Mouse (Mus musculus) liver, postnatal 0 days (tissue): ENCODE measurements around the gene Hoxb4. TPM values are rescaled to one million over a fixed set of nuclear protein-coding genes. Genes with fewer than 3 reads are reported as not detected.

ENCODE experiments used
- ATAC-seq: fragments of 200-750 bp; cut with Nextera tagmentation; 2 replicates; pipeline ENCODE4 v1.8.0; 2017; ENCODE audit warnings: mild to moderate bottlenecking, moderate library complexity
- DNase-seq: peaks from one replicate; pipeline ENCODE4 v3.0.0-alpha.2; 2016
- H3K27ac ChIP-seq: fragments of 300-500 bp; sonication (generic); 2 replicates; pipeline ENCODE4 v1.5.1; 2014; ENCODE audit warnings: antibody characterized with exemption, moderate library complexity, mild to moderate bottlenecking, low read depth
- H3K27me3 ChIP-seq: fragments of 300-500 bp; sonication (generic); 2 replicates; pipeline ENCODE4 v1.6.1; 2014; ENCODE audit warnings: low read length, control low read depth, mixed read lengths; ENCODE audit not compliant: insufficient read depth
- H3K36me3 ChIP-seq: fragments of 300-500 bp; sonication (generic); replicated peaks from 2 replicates; pipeline ENCODE4 v1.6.1; 2014; ENCODE audit warnings: mild to moderate bottlenecking, control low read depth, low read length, moderate library complexity, mixed read lengths; ENCODE audit not compliant: insufficient read depth
- H3K4me1 ChIP-seq: fragments of 300-500 bp; sonication (generic); 2 replicates; pipeline ENCODE4 v1.6.1; 2014; ENCODE audit warnings: antibody characterized with exemption, mild to moderate bottlenecking, control low read depth; ENCODE audit not compliant: insufficient read depth
- H3K4me2 ChIP-seq: fragments of 300-500 bp; sonication (generic); 2 replicates; pipeline ENCODE4 v1.6.1; 2014; ENCODE audit warnings: low read depth, mild to moderate bottlenecking, low read length, moderate library complexity, mixed read lengths
- H3K4me3 ChIP-seq: fragments of 300-500 bp; sonication (generic); 2 replicates; pipeline ENCODE4 v1.5.1; 2014; ENCODE audit warnings: low read depth, low read length
- H3K9ac ChIP-seq: fragments of 300-500 bp; sonication (generic); replicated peaks from 2 replicates; pipeline ENCODE4 v1.6.1; 2014; ENCODE audit warnings: mild to moderate bottlenecking, moderate library complexity
- H3K9me3 ChIP-seq: fragments of 300-500 bp; sonication (generic); 2 replicates; pipeline ENCODE4 v1.6.1; 2016; ENCODE audit warnings: mild to moderate bottlenecking, control low read depth, low read length, mixed read lengths
- CTCF ChIP-seq: sonication (generic); IDR thresholded peaks from 2 replicates; pipeline ENCODE4 v1.5.1; 2016; ENCODE audit warnings: antibody characterized with exemption, low read depth
- EP300 ChIP-seq: IDR thresholded peaks from 2 replicates; pipeline ENCODE4 v1.6.1; 2016; ENCODE audit warnings: antibody characterized with exemption, low read depth, mild to moderate bottlenecking
- WGBS: fragments of 180-500 bp; shearing (Covaris S2); extraction: QIAGEN DNeasy Blood & Tissue Kit; methylation state at CpG from one replicate; pipeline ENCODE4 v1.1.7; 2014; ENCODE audit not compliant: insufficient replicate concordance; 5-methylcytosine and 5-hydroxymethylcytosine counted together
- microRNA counts: library from miRNA; unstranded; fragments of <30 nt; microRNA quantifications from one replicate; lab custom pipeline; 2015
- microRNA-seq: library from miRNA; unstranded; fragments of <30 nt; microRNA quantifications from one replicate; pipeline ENCODE4, GENCODE M21; 2016
- polyA plus RNA-seq: library from polyadenylated mRNA; unstranded; fragments of >200 nt; fragmentation: Nextera tagmentation; extraction: Ambion mirVana; gene quantifications from 2 replicates; pipeline ENCODE4 v1.2.1, GENCODE M21; 2015

Hoxb4 gene
- polyA plus RNA-seq, 1 experiment from 2014 or later: 0.27 TPM

GRCm38 (mm10) chr11:96368686-96369085 lies 50.6 kb downstream of the Hoxb4 start:
- no peak overlapping the region for H3K27ac ChIP-seq
- no peak for ATAC-seq
- H3K27me3 ChIP-seq: peaks cover 66% of the 10 kb centered on the region
- H3K4me1 ChIP-seq: no peaks in the 10 kb centered on the region
- DNase-seq: no peak
- no peaks in the 10 kb centered on the region for H3K36me3 ChIP-seq
- H3K9ac ChIP-seq: no peak overlapping the region
- TF ChIP-seq CTCF: no peak
- no peak for TF ChIP-seq EP300
- no peak overlapping the region for H3K4me3 ChIP-seq
- no peak overlapping the region for H3K4me2 ChIP-seq
- 46% methylated on average over 5 of the region's 5 CpGs for WGBS
- no peaks in the 10 kb centered on the region for H3K9me3 ChIP-seq

- Histone ChIP-seq H3K36me3 (no peaks in the 10 kb centered on the region), H3K9ac (no peak overlapping the region), H3K4me1 (no peaks in the 10 kb centered on the region), H3K4me2 (no peak overlapping the region), H3K27me3 (peaks cover 66% of the 10 kb centered on the region), H3K27ac (no peak overlapping the region), H3K4me3 (no peak overlapping the region), H3K9me3 (no peaks in the 10 kb centered on the region)
- TF ChIP-seq CTCF (no peak), EP300 (no peak)
- DNase-seq: no peak
- no peak for ATAC-seq
- WGBS: 40% methylated on average over 7 of the region's 7 CpGs
These were observed 51.1 kb downstream of the Hoxb4 start for GRCm38 (mm10) chr11:96369140-96369539.

MicroRNAs within 50 kb of the gene (microRNA counts, 519-probe panel; counts per million panel counts)
- 4,464 counts per million, percentile 51 among the panel's probes with 10 or more counts for microRNA mmu-miR-10a (lab: Ali Mortazavi, UCI)

Small RNAs within 50 kb of the gene (microRNA-seq; reads per million reads assigned to microRNA genes)
- 6,191 reads per million, percentile 89 among the genes with 10 or more reads in this experiment for gene Mir10a

Other genes starting within 250 kb of the Hoxb4 start
- 781 and 849 TPM in 2 replicates for gene Atp5g1, start 242.6 kb upstream of the Hoxb4 start, polyA plus RNA-seq
- gene Calcoco2, start 206.3 kb upstream of the Hoxb4 start, polyA plus RNA-seq: not detected in 2 replicates
- not detected in 2 replicates for gene Ttll6, start 184.5 kb upstream of the Hoxb4 start, polyA plus RNA-seq
- gene Hoxb13, start 124.0 kb upstream of the Hoxb4 start, polyA plus RNA-seq: not detected in 2 replicates
- gene Hoxb9, start 46.8 kb upstream of the Hoxb4 start, polyA plus RNA-seq: not detected in 2 replicates
- not detected in 2 replicates for gene Hoxb8, start 36.4 kb upstream of the Hoxb4 start, polyA plus RNA-seq
- 0.27 and 0.51 TPM in 2 replicates for gene Hoxb7, start 31.6 kb upstream of the Hoxb4 start, polyA plus RNA-seq
- not detected in 2 replicates for gene Hoxb6, start 25.8 kb upstream of the Hoxb4 start, polyA plus RNA-seq
- gene Hoxb5, start 14.9 kb upstream of the Hoxb4 start, polyA plus RNA-seq: 0.75 and 0.91 TPM in 2 replicates
- gene Hoxb3, start 5.1 kb downstream of the Hoxb4 start, polyA plus RNA-seq: 0.19 and 0.26 TPM in 2 replicates
- gene Hoxb2, start 32.3 kb downstream of the Hoxb4 start, polyA plus RNA-seq: 0.67 and 1.1 TPM in 2 replicates
- not detected in 2 replicates for gene Hoxb1, start 47.5 kb downstream of the Hoxb4 start, polyA plus RNA-seq
- 0.35 and 0.45 TPM in 2 replicates for gene Skap1, start 146.3 kb downstream of the Hoxb4 start, polyA plus RNA-seq